Mouse (Mus musculus) liver, embryonic 11.5 days (tissue): Measurements from ENCODE around the gene Shank3. TPM values are rescaled to one million over a fixed set of nuclear protein-coding genes. Genes with fewer than 3 reads are reported as not detected.

Experiments
- ATAC-seq: fragments of 200-750 bp; cut with Nextera tagmentation; replicated peaks from 2 replicates; pipeline ENCODE4 v1.8.0; 2017; ENCODE audit warnings: moderate number of reproducible peaks, mild to moderate bottlenecking, moderate TSS enrichment, moderate library complexity; ENCODE audit not compliant: low FRiP score
- DNase-seq: peaks from one replicate; pipeline ENCODE4 v3.0.0-alpha.2; 2017; ENCODE audit warnings: low spot score
- H3K27ac ChIP-seq: fragments of 300-500 bp; sonication (generic); 2 replicates; pipeline ENCODE4 v1.5.1; 2014; ENCODE audit warnings: mild to moderate bottlenecking, low read depth, low read length, control low read depth
- H3K27me3 ChIP-seq: fragments of 300-500 bp; sonication (generic); replicated peaks from 2 replicates; pipeline ENCODE4 v1.6.1; 2014; ENCODE audit warnings: low read length, mixed read lengths; ENCODE audit not compliant: control insufficient read depth, insufficient read depth
- H3K36me3 ChIP-seq: fragments of 300-500 bp; sonication (generic); 2 replicates; pipeline ENCODE4 v1.6.1; 2014; ENCODE audit warnings: mild to moderate bottlenecking, low read length, moderate library complexity, mixed read lengths; ENCODE audit not compliant: control insufficient read depth, insufficient read depth
- H3K4me1 ChIP-seq: fragments of 300-500 bp; sonication (generic); replicated peaks from 2 replicates; pipeline ENCODE4 v1.6.1; 2014; ENCODE audit warnings: low read length, mixed read lengths; ENCODE audit not compliant: control insufficient read depth, insufficient read depth
- H3K4me2 ChIP-seq: fragments of 300-500 bp; sonication (generic); 2 replicates; pipeline ENCODE4 v1.6.1; 2014; ENCODE audit warnings: mild to moderate bottlenecking, control low read depth, moderate library complexity
- H3K4me3 ChIP-seq: fragments of 300-500 bp; sonication (generic); 2 replicates; pipeline ENCODE4 v1.5.1; 2014; ENCODE audit warnings: low read depth, low read length, control low read depth
- H3K9ac ChIP-seq: fragments of 300-500 bp; sonication (generic); 2 replicates; pipeline ENCODE4 v1.6.1; 2014; ENCODE audit warnings: low read depth, low read length, control low read depth
- H3K9me3 ChIP-seq: fragments of 300-500 bp; sonication (generic); 2 replicates; pipeline ENCODE4 v1.6.1; 2016; ENCODE audit warnings: low read length, inconsistent platforms, mixed read lengths; ENCODE audit not compliant: control insufficient read depth
- WGBS: fragments of 180-500 bp; shearing (Covaris S2); extraction: QIAGEN DNeasy Blood & Tissue Kit; methylation state at CpG from one replicate; pipeline ENCODE4 v1.1.7; 2014; 5-methylcytosine and 5-hydroxymethylcytosine counted together
- polyA plus RNA-seq: library from polyadenylated mRNA; unstranded; fragments of >200 nt; fragmentation: Nextera tagmentation; extraction: Ambion mirVana; gene quantifications from 2 replicates; pipeline ENCODE4 v1.2.1, GENCODE M21; 2014

The Shank3 gene
- polyA plus RNA-seq, 1 experiment from 2014 or later, result 1.7 TPM

- Histone ChIP-seq H3K27me3 (peaks cover 27% of the 10 kb centered on the region), H3K4me3 (no peak overlapping the region), H3K4me1 (no peaks in the 10 kb centered on the region), H3K27ac (no peak overlapping the region), H3K4me2 (no peak overlapping the region), H3K36me3 (no peaks in the 10 kb centered on the region), H3K9me3 (no peaks in the 10 kb centered on the region), H3K9ac (no peak overlapping the region)
- no peak for ATAC-seq
- no peak for DNase-seq
- 72% methylated on average over 15 of the region's 15 CpGs for WGBS
These were observed 38.1 kb upstream of the Shank3 start for GRCm38 (mm10) chr15:89461321-89461720.

GRCm38 (mm10) chr15:89462176-89462575 is 37.2 kb upstream of the Shank3 start:
- H3K27me3 ChIP-seq, result peaks cover 19% of the 10 kb centered on the region
- DNase-seq (no peak), ATAC-seq (no peak)
- H3K27ac ChIP-seq, result no peak overlapping the region
- H3K9me3 ChIP-seq, result no peaks in the 10 kb centered on the region
- no peaks in the 10 kb centered on the region for H3K36me3 ChIP-seq
- no peak overlapping the region for H3K4me3 ChIP-seq
- no peak overlapping the region for H3K4me2 ChIP-seq
- H3K4me1 ChIP-seq, result no peaks in the 10 kb centered on the region
- 71% methylated on average over 7 of the region's 7 CpGs for WGBS
- no peak overlapping the region for H3K9ac ChIP-seq

GRCm38 (mm10) chr15:89463334-89464235 is 35.8 kb upstream of the Shank3 start:
- Histone ChIP-seq H3K9ac (no peak overlapping the region), H3K9me3 (no peaks in the 10 kb centered on the region), H3K27ac (no peak overlapping the region), H3K36me3 (no peaks in the 10 kb centered on the region), H3K4me2 (no peak overlapping the region), H3K27me3 (peaks cover 10% of the 10 kb centered on the region), H3K4me1 (no peaks in the 10 kb centered on the region), H3K4me3 (no peak overlapping the region)
- DNase-seq (no peak), ATAC-seq (no peak)
- 47% methylated on average over 5 of the region's 5 CpGs for WGBS

GRCm38 (mm10) chr15:89465052-89465451 is 34.4 kb upstream of the Shank3 start:
- H3K4me1 ChIP-seq, result no peaks in the 10 kb centered on the region
- ATAC-seq (no peak), DNase-seq (no peak)
- no peak overlapping the region for H3K4me3 ChIP-seq
- H3K27me3 ChIP-seq, result peaks cover 5% of the 10 kb centered on the region; the same call in 1 of the 2 replicates
- no peak overlapping the region for H3K27ac ChIP-seq
- no peaks in the 10 kb centered on the region for H3K36me3 ChIP-seq
- H3K9me3 ChIP-seq, result no peaks in the 10 kb centered on the region
- 19% methylated on average over 1 of the region's 1 CpGs for WGBS
- H3K9ac ChIP-seq, result no peak overlapping the region
- H3K4me2 ChIP-seq, result no peak overlapping the region

GRCm38 (mm10) chr15:89468577-89468976 is 30.8 kb upstream of the Shank3 start:
- Histone ChIP-seq H3K4me3 (no peak overlapping the region), H3K9me3 (no peaks in the 10 kb centered on the region), H3K9ac (no peak overlapping the region), H3K4me1 (no peaks in the 10 kb centered on the region), H3K36me3 (no peaks in the 10 kb centered on the region), H3K27ac (no peak overlapping the region), H3K4me2 (no peak overlapping the region), H3K27me3 (no peaks in the 10 kb centered on the region)
- 32% methylated on average over 2 of the region's 2 CpGs for WGBS
- ATAC-seq (no peak), DNase-seq (no peak)

- Histone ChIP-seq H3K9me3 (no peaks in the 10 kb centered on the region), H3K4me3 (no peak overlapping the region), H3K9ac (no peak overlapping the region), H3K27me3 (no peaks in the 10 kb centered on the region), H3K27ac (no peak overlapping the region), H3K36me3 (no peaks in the 10 kb centered on the region), H3K4me1 (peaks cover 6% of the 10 kb centered on the region), H3K4me2 (no peak overlapping the region)
- WGBS, result 87% methylated on average over 4 of the region's 4 CpGs
- DNase-seq, result no peak
- no peak for ATAC-seq
These were observed 27.9 kb upstream of the Shank3 start for GRCm38 (mm10) chr15:89471476-89471875.

GRCm38 (mm10) chr15:89473370-89473769 is 26.1 kb upstream of the Shank3 start:
- no peak overlapping the region for H3K4me3 ChIP-seq
- 78% methylated on average over 9 of the region's 9 CpGs for WGBS
- no peak overlapping the region for H3K27ac ChIP-seq
- DNase-seq (no peak), ATAC-seq (no peak)
- no peaks in the 10 kb centered on the region for H3K36me3 ChIP-seq
- H3K27me3 ChIP-seq, result no peaks in the 10 kb centered on the region
- no peaks in the 10 kb centered on the region for H3K9me3 ChIP-seq
- H3K4me2 ChIP-seq, result no peak overlapping the region
- no peak overlapping the region for H3K9ac ChIP-seq
- H3K4me1 ChIP-seq, result peaks cover 15% of the 10 kb centered on the region

- Histone ChIP-seq H3K9me3 (no peaks in the 10 kb centered on the region), H3K4me1 (peaks cover 15% of the 10 kb centered on the region), H3K4me2 (no peak overlapping the region), H3K9ac (no peak overlapping the region), H3K27me3 (no peaks in the 10 kb centered on the region), H3K4me3 (no peak overlapping the region), H3K36me3 (no peaks in the 10 kb centered on the region), H3K27ac (no peak overlapping the region)
- WGBS, result 95% methylated on average over 8 of the region's 8 CpGs
- no peak for ATAC-seq
- DNase-seq, result no peak
These were observed 25.5 kb upstream of the Shank3 start for GRCm38 (mm10) chr15:89473921-89474320.
